Mouse (Mus musculus) G1E-ER4 (cell line): Measurements from ENCODE around the gene Gfi1b. TPM values are rescaled to one million over a fixed set of nuclear protein-coding genes. Genes with fewer than 3 reads are reported as not detected.

Source experiments
- GATA1 ChIP-seq: IDR thresholded peaks from one replicate; pipeline ENCODE4 v1.8.0; 2012; ENCODE audit warnings: low read length, inconsistent platforms
- polyA plus RNA-seq: library from polyadenylated mRNA; stranded (reverse); fragments of >175 nt; gene quantifications from 2 replicates; pipeline ENCODE4 v1.2.3, GENCODE M21; 2012

Gene Gfi1b
- polyA plus RNA-seq, 1 experiment: 391 TPM

DNA sequence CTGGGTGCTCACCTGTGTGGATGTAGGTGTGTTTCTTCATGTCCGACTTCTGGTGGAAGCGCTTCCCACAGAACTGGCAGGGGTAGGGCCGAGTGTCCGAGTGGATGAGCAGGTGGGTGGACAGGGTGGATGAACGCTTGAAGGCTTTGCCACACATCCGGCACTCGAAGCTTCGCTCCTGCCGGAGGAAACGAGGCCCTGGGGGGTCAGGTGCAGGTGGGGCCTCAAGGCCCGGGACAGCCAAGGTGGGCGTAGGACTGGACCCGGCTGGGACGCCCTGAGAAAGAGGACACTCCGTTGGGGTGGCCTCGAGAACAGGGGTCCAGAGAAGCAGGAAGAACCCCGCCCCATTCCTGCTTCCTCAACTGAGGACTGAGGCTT lies 10.4 kb downstream of the Gfi1b start:
- TF ChIP-seq GATA1: no peak

DNA sequence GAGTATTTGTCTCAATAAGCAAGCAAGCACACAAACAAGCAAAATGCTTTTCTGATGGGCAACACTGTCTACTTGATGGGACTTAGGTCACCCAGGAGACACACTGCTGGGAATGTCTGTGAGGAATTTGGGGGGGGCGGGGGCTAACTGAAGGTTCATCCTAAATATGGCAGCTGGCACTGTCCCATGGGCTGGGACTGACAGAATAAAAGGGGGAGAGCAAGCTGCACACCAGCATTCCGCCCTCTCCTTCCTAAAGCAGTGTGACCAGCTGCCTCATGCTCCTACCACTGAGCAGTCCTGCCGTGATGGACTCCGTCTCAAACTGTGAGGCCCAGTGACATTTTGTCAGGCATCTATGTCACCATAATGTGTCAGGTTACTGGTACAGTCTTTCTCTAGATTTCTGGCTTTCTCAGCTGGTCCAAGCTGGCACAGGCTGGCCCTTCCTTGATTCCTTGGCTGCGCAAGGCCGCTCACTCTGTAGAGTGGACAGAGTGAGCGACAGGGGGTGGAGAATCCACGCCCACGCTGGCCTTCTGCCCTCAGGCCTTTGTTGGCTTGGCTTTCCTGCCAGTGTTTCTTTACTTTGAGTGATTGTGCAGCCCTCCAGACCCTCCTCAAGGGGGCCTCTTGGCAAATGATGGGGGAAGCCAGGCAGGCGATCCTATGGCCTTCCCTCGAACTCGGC lies 10.9 kb downstream of the Gfi1b start:
- no peak for TF ChIP-seq GATA1

DNA sequence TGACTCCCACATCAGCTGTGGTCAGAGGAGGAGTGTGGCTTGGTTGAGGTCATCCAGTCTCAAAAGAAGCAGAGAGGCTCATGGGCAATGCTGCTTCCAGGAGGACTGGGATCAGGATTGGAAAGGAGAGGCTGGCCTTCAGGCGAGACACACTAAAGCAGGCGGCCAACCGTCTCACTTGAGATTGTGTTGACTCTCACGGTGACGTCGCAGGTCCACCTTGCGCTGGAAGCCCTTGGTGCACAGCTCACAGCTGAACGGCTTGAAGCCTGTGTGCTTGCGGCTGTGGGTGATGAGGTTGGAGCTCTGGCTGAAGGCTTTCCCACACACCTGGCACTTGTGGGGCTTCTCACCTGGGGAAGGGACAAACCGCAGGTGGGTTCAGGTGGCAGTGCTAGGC lies 11.9 kb downstream of the Gfi1b start:
- TF ChIP-seq GATA1: no peak

DNA sequence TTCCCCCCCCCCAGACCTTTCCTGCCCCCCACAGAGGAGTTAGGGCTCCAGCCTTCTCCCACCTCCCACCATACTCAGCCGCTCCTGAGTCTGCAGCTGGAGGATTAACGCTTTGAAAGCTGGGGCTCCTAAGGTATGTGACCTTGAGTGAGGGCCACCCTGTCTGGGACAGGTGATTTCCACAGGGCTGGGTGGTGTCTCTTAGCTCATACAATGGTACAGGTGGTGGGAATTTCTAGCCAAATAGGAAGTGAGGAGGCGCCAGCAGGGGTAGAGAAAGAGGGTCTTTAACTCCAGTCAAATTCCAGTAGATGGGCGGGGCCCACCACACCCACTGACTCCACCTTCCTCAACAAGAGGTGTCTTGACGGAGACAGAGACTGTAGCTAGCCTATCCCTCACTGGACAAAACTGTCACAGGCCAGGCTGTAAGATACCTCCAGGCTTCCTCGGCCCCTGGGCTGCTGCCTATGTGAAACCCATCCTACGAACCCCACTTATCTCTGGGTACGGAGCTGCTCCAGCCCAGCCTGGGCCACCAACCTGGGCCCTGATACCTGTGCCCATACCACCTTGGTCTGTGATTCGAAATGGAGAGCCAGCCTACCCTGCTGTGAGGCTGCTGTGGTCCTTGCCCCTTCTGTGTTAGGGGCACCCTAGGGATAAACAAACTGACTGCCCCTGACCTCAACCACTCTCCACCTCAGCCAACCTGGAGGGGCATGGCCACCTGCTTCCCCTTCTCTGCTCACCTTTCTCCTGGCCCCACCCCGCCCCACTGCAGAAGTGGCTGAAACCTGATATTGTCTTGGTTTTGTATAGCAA lies 14.2 kb downstream of the Gfi1b start:
- TF ChIP-seq GATA1: no peak

DNA sequence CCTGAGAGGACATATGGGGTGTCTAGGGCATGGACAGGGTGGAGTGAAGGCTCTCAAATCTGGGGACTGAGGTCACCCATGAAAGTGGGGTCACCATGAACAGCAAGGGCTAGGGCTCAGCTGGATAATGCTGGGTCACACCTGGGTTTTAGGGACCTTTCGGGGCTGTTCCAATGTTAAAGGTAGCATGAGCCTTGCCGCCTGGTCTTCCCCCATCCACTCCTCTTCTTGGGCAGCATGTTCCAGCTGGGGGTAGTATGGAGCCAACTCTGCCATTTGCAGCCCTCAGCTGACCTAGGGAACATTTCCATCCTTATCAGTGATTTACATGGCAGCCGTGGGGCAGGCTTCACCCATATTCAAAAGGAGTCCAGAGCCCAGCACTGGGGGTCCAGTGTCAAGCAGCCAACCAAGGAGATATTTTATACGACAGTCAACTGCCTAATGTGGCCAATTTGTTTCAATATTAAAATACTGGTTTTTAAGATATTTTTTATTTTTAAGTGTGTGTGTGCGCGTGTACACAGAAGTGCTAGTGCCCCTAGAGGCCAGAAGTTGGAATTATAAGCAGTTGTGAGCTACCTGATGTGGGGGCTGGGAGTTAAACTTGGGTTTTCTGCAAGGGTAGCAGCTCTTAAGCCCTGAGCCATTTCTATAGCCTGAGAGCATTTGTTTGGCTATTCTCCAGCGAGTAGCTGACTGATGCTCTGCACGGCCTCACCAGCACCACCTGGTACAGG lies 15.0 kb downstream of the Gfi1b start:
- no peak for TF ChIP-seq GATA1

DNA sequence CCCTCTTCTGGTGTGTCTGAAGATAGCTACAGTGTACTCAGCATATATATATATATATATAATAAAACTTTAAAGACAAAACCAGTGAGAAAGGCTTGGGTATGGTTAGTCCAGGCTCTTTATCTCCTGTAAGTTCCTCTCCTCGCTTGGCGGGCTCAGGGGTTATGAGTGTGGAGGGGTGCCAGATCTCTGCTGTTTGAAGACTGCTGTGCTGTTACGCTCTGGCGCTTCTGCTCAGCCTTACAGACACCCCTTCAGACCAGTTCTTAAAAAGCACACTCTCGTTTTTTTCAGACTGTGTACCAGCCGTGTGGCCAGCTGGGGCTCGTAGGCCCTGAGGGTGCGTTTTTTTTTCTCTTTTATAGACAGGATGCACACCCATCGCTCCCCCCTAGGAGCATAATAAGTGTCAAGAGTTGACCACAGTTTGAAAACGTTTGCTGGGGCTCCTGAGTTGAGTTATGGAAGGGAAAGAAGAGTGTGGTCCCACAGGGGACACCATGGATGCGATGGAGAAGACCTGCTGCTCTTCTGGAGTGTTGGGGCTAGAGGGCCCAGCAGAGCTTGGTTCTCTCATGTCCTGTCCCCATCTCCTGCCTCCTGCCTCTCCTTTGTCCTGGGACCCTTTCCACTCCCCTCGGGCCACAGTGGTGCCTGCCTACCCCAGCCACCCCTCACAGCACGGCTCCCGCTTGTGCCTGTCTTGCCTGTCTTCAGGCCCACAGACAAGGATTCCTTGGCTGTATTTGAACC lies 15.8 kb downstream of the Gfi1b start:
- no peak for TF ChIP-seq GATA1

DNA sequence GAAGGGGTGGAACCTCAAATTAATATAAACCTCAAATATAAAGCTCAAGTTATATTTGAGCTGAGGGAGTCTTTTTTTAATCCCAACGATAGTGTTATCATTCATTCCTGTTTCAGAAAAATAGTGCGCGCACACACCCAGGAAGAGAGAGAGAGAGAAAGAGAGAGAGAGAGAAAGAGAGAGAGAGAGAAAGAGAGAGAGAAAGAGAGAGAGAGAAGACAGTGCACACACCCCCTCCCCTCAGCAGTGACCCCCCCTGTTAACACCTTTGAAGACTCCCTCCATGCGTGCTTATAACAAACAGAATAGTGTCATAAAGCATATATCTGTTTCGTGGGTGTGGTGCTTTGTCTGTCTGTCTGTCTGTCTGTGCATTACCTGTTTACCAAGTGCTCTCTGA lies 18.2 kb downstream of the Gfi1b start:
- TF ChIP-seq GATA1: no peak

GRCm38 (mm10) chr2:28601720-28602590 lies 19.8 kb downstream of the Gfi1b start:
- peak; percentile 96 for TF ChIP-seq GATA1

DNA sequence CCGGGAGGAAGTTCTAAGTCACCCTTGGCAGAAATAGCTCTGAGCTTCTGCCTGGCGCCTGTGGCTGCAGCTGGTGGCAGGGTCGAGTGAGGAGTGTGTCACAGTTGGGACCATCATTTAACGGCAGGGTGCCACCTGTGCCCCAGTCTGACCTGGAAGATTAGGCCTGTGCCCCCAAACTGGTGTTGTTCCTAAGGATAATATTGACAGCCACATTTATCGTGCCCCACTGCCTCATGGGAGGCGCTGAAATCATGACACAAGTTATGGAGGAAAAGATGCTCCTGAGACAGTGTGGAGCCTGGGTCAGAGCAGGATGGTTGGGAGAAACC lies 22.2 kb downstream of the Gfi1b start:
- TF ChIP-seq GATA1: no peak

DNA sequence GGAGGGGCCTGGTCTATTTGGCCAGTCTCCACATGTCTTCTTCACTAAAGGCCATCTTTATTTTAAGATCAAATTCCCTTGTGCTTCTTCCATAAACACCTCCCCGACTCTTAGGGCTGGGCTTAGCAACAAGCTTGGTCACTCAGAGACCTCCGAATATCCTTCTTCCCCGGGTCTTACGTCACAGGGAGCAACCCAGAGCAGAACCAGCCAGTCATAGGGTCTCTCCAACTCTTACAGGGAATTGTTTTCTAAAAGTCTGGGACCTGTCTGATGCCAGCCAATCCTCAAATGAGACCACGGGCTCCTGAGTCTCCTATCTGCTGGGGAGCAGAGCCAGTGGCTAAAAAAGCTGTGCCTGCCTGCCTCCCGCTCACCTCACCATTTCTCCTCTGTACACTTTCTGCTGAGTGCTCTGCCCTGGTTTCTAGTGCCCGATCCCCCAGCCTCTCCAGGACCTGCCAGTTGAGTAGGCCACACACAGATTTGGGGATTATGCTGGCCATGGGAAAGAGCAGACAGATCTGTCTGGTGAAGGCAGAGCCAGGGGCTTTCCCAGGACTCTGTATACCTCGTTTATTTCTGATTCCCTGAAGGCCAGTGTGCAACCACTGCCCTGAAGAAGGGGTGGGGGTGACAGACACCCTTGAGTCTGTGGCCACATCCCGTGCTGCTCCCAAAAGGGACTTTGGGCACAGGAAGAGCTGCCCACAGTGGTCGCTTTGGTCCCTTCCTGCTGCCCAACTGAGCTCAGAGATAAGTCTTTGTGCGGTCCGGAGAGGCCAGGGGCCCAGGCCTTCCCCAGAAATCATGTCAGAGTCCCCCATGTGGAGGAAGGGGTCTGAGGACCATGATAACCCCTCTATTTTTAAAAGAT lies 22.9 kb downstream of the Gfi1b start:
- no peak for TF ChIP-seq GATA1

DNA sequence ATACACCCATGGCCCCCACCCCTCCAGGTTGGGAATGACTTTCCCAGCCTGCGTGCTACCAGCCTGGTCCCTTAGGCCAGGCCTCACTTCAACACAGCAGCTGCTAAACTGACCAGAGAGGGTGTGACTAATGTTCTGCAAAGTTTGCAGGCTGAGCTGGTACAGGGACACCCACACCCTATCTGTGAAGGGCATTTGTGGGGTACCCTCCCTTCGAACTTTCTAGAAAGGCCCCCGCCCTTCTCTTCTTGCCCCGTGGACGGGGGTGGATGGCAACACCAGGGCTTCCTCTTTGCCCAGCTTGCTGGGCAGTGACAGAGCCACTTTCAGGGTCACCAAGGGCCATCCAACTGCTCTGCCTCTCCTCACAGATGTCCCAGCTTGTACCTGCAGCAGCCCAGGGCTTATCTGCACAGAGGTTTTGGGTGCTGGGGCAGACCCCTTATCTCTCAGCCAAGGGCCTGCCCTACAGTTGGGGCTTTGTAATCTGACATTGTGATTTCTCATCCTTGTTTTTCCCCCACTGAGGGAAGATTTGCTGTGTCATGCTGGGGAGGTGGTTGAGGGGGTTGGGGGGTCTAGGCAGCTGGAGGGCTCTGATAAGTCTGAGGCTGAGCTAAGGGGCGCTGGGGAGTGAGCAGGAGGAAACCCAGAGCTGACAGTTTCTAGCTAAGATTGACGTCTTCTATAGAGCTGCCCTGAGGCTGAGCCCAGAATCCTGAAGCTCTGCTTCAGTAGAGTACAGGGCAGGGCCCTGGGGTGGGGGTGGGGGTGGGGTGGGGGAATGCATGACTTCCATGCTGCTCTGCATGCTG lies 23.8 kb downstream of the Gfi1b start:
- TF ChIP-seq GATA1: peak; percentile 97

- no peak for TF ChIP-seq GATA1
Observed at GRCm38 (mm10) chr2:28596998-28597397, 24.8 kb downstream of the Gfi1b start.

- peak; percentile 21 for TF ChIP-seq GATA1
Observed at GRCm38 (mm10) chr2:28596021-28596420, 25.8 kb downstream of the Gfi1b start.
